Mouse (Mus musculus): ENCODE results near the gene Fam131c.

DNA sequence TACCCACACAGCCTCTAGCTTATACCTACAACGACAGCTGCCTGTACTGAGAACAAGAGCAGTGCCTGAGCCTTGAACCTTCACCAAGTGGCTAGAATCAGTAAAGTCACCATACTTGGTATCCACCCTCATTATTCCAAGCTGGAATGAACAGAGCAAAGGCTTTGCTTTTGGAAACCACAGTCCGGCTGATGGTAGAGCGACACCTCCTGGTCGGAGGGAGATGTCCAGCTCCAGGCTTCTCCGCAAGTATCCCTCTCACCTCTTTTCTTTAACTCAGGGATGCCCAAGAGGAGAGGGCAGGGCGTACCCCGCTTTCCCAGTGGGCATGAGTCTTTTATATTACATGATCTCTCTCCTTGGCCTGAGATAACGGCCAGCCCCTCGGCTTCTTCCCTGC lies 61.8 kb downstream of the Fam131c start:
- peak; percentile 81 for TF ChIP-seq CTCF (IDR thresholded peaks at IDR 0.05; ENCODE audit: low read depth, low read length)
- TF ChIP-seq POLR2A (IDR thresholded peaks at IDR 0.05; ENCODE audit: extremely low read depth, insufficient read depth, low read length): no peak

Measured in liver, adult 2 months (tissue).